Comparison of ENCODE assay signal across 24 mouse cellular contexts in the genomic region with DNA sequence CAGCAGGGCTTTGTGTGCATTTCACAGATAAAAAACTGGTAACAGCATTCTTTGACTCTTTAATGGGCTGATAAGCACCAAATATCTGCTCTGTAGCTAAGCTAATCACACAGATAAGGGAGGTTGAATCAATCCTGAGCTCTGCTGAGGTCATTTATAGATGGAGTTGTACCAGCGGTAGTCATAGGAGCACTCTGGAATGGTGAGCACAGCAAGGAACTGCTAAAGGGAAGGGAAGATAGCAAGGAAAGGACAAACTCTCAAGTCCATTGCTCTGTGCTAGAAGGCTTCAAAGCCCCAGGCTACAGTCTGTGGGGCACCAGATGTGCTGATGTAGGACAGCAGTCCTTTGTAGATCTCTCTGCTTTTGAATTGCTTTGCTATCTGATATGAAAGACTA.
DNase-seq lines count a peak whose midpoint lies in the region; ATAC-seq and TF ChIP-seq lines count a peak whose summit lies in the region.
"Had no signal": no experiment of that assay in that cellular context is flagged by ENCODE, and none has a peak within 500 bp of the region (broad histone marks: within the 10 kb centered on the region; RNA-seq: fewer than 3 reads in every experiment).

No protein-coding gene starts in this region.

- TF ChIP-seq POLR2A in kidney, adult 2 months (IDR thresholded peaks at IDR 0.05; ENCODE audit: low read depth, low read length): no peak

- no peak overlapping the region for H3K27ac ChIP-seq in intestine, embryonic 15.5 days
- no peak overlapping the region for H3K27ac ChIP-seq in intestine, postnatal 0 days (ENCODE audit: low read depth, low read length)
- no peak overlapping the region for H3K27ac ChIP-seq in intestine, embryonic 16.5 days (ENCODE audit: low read length)
- no peak overlapping the region for H3K27ac ChIP-seq in kidney, adult 2 months (ENCODE audit: insufficient read depth, low read depth, low read length)
- H3K27ac ChIP-seq: embryonic facial prominence, embryonic 10.5 days; embryonic facial prominence, embryonic 13.5 days; forebrain, embryonic 12.5 days; forebrain, embryonic 15.5 days; heart, adult 2 months; hindbrain, embryonic 12.5 days; hindbrain, embryonic 15.5 days had no signal

- DNase-seq in ES-CJ7 (ENCODE audit: low read depth, low spot score): peak; percentile 2
- no peak for DNase-seq in kidney, adult 2 months
- DNase-seq in heart, adult 11 months: no peak
- DNase-seq: B cell, adult 2 months; cerebellum, adult 11 months; cerebellum, adult 8-10 months; cerebellum, postnatal 10 days; cerebellum, postnatal 36 days; embryo, embryonic 11 days; gastrocnemius, postnatal 25 days; heart, adult 2 months had no signal

- no peak for TF ChIP-seq CTCF in intestine, postnatal 0 days (IDR thresholded peaks at IDR 0.05; ENCODE audit: low read depth)
- TF ChIP-seq CTCF in kidney, adult 2 months (conservative IDR thresholded peaks at IDR 0.05; ENCODE audit: insufficient read depth, insufficient read length, low read depth, low read length): no peak

- no peak overlapping the region for H3K4me3 ChIP-seq in intestine, embryonic 15.5 days (replicated peaks)
- H3K4me3 ChIP-seq in intestine, postnatal 0 days (ENCODE audit: low read depth, low read length): no peak overlapping the region
- no peak overlapping the region for H3K4me3 ChIP-seq in intestine, embryonic 16.5 days (ENCODE audit: low read length)
- H3K4me3 ChIP-seq in kidney, adult 2 months (ENCODE audit: insufficient read depth, low read depth, low read length): no peak overlapping the region
- H3K4me3 ChIP-seq: embryonic facial prominence, embryonic 10.5 days; embryonic facial prominence, embryonic 13.5 days; erythroblast, embryonic 14.5 days; forebrain, embryonic 12.5 days; forebrain, embryonic 15.5 days; heart, adult 2 months; hindbrain, embryonic 12.5 days; hindbrain, embryonic 15.5 days had no signal

- WGBS in intestine, embryonic 15.5 days: 61% methylated on average over 1 of the region's 1 CpGs
- WGBS in intestine, postnatal 0 days: 32% methylated on average over 1 of the region's 1 CpGs
- WGBS in intestine, embryonic 16.5 days: 37% methylated on average over 1 of the region's 1 CpGs
- WGBS in kidney, adult 2 months: 80% methylated on average over 1 of the region's 1 CpGs

- ATAC-seq in intestine, embryonic 15.5 days: peak; percentile 36; the same call in 1 of the 2 replicates
- no peak for ATAC-seq in intestine, postnatal 0 days
- peak; percentile 71 for ATAC-seq in intestine, embryonic 16.5 days
- ATAC-seq: activated CD4-positive, CD25-positive, alpha-beta regulatory T cell, adult 4 months; forebrain, embryonic 15.5 days had no signal

- H3K4me1 ChIP-seq in intestine, embryonic 15.5 days (replicated peaks): no peaks in the 10 kb centered on the region
- no peaks in the 10 kb centered on the region for H3K4me1 ChIP-seq in intestine, postnatal 0 days (replicated peaks; ENCODE audit: control insufficient read depth, insufficient read depth, low read length)
- H3K4me1 ChIP-seq in intestine, embryonic 16.5 days (ENCODE audit: control insufficient read depth, insufficient read depth, low read length): no peaks in the 10 kb centered on the region
- H3K4me1 ChIP-seq in kidney, adult 2 months (ENCODE audit: control insufficient read depth, insufficient read depth, low read length): no peaks in the 10 kb centered on the region
- H3K4me1 ChIP-seq: embryonic facial prominence, embryonic 10.5 days; embryonic facial prominence, embryonic 13.5 days; forebrain, embryonic 15.5 days; hindbrain, embryonic 15.5 days had no signal

- H3K27me3 ChIP-seq in intestine, embryonic 15.5 days (replicated peaks): no peaks in the 10 kb centered on the region
- H3K27me3 ChIP-seq in intestine, postnatal 0 days (replicated peaks; ENCODE audit: control insufficient read depth, insufficient read depth, low read length): no peaks in the 10 kb centered on the region
- H3K27me3 ChIP-seq in intestine, embryonic 16.5 days (replicated peaks; ENCODE audit: control insufficient read depth, insufficient read depth, low read length): no peaks in the 10 kb centered on the region
- H3K27me3 ChIP-seq in kidney, adult 2 months (replicated peaks; ENCODE audit: control insufficient read depth, insufficient read depth, low read length): no peaks in the 10 kb centered on the region
- H3K27me3 ChIP-seq: CH12.LX; embryonic facial prominence, embryonic 13.5 days; forebrain, embryonic 12.5 days; forebrain, embryonic 15.5 days; hindbrain, embryonic 12.5 days; hindbrain, embryonic 15.5 days had no signal

- H3K9me3 ChIP-seq in intestine, embryonic 15.5 days: no peaks in the 10 kb centered on the region
- H3K9me3 ChIP-seq in intestine, postnatal 0 days (ENCODE audit: control insufficient read depth): no peaks in the 10 kb centered on the region
- H3K9me3 ChIP-seq in intestine, embryonic 16.5 days (ENCODE audit: control insufficient read depth, low read length): no peaks in the 10 kb centered on the region
- H3K9me3 ChIP-seq: embryonic facial prominence, embryonic 10.5 days; embryonic facial prominence, embryonic 13.5 days; forebrain, embryonic 12.5 days; forebrain, embryonic 15.5 days; hindbrain, embryonic 12.5 days; hindbrain, embryonic 15.5 days had no signal

- no peaks in the 10 kb centered on the region for H3K36me3 ChIP-seq in intestine, embryonic 15.5 days
- no peaks in the 10 kb centered on the region for H3K36me3 ChIP-seq in intestine, postnatal 0 days (ENCODE audit: control insufficient read depth, insufficient read depth)
- H3K36me3 ChIP-seq in intestine, embryonic 16.5 days (ENCODE audit: control insufficient read depth, insufficient read depth, low read length): no peaks in the 10 kb centered on the region
- no peaks in the 10 kb centered on the region for H3K36me3 ChIP-seq in kidney, adult 2 months (ENCODE audit: control insufficient read depth, insufficient read depth, low read length)
- H3K36me3 ChIP-seq: embryonic facial prominence, embryonic 10.5 days; embryonic facial prominence, embryonic 13.5 days; forebrain, embryonic 12.5 days; forebrain, embryonic 15.5 days; hindbrain, embryonic 12.5 days; hindbrain, embryonic 15.5 days had no signal

- no peak overlapping the region for H3K4me2 ChIP-seq in intestine, embryonic 15.5 days (replicated peaks)
- H3K4me2 ChIP-seq in intestine, postnatal 0 days (replicated peaks; ENCODE audit: low read depth): no peak overlapping the region
- H3K4me2 ChIP-seq in intestine, embryonic 16.5 days (ENCODE audit: low read depth, low read length): no peak overlapping the region
- H3K4me2 ChIP-seq: embryonic facial prominence, embryonic 13.5 days; forebrain, embryonic 12.5 days; forebrain, embryonic 15.5 days; heart, embryonic 11.5 days; hindbrain, embryonic 12.5 days; hindbrain, embryonic 15.5 days had no signal

- no peak overlapping the region for H3K9ac ChIP-seq in intestine, embryonic 15.5 days
- no peak overlapping the region for H3K9ac ChIP-seq in intestine, postnatal 0 days (ENCODE audit: low read depth, low read length)
- no peak overlapping the region for H3K9ac ChIP-seq in intestine, embryonic 16.5 days (ENCODE audit: low read depth, low read length)
- H3K9ac ChIP-seq: embryonic facial prominence, embryonic 13.5 days; forebrain, embryonic 12.5 days; forebrain, embryonic 15.5 days; hindbrain, embryonic 12.5 days; hindbrain, embryonic 15.5 days had no signal
